Mouse (Mus musculus) spleen, adult 2 months (tissue): ENCODE results near the gene Sema3a. TPM values are rescaled to one million over a fixed set of nuclear protein-coding genes. Genes with fewer than 3 reads are reported as not detected.

Experiments used
- DNase-seq, 2 experiments: peaks; one replicate each; pipeline versions ENCODE4 v3.0.0 to v3.0.0-alpha.2; 2012 to 2021; ENCODE audit warnings: low spot score in 2 of 2, low read depth in 1 of 2
- H3K27ac ChIP-seq: fragments of 200-500 bp; 2 replicates; pipeline ENCODE4 v1.5.1; 2012; ENCODE audit warnings: low read length, inconsistent platforms; ENCODE audit not compliant: insufficient read depth
- H3K27me3 ChIP-seq: fragments of 200-500 bp; 2 replicates; pipeline ENCODE4 v1.6.1; 2012; ENCODE audit warnings: mild to moderate bottlenecking, moderate library complexity, low read length, inconsistent platforms; ENCODE audit not compliant: control insufficient read depth, insufficient read depth
- H3K36me3 ChIP-seq: fragments of 200-500 bp; 2 replicates; pipeline ENCODE4 v1.6.1; 2012; ENCODE audit warnings: mild to moderate bottlenecking, low read length, inconsistent platforms; ENCODE audit not compliant: control insufficient read depth, insufficient read depth
- H3K4me1 ChIP-seq: fragments of 200-500 bp; 2 replicates; pipeline ENCODE4 v1.6.1; 2011; ENCODE audit warnings: inconsistent platforms; ENCODE audit not compliant: control insufficient read depth, insufficient read depth, insufficient read length
- H3K4me3 ChIP-seq: fragments of 200-500 bp; 2 replicates; pipeline ENCODE4 v1.5.1; 2011; ENCODE audit warnings: mild to moderate bottlenecking, inconsistent platforms; ENCODE audit not compliant: insufficient read depth, insufficient read length; ENCODE audit errors: extremely low read depth
- CTCF ChIP-seq: fragments of 200-500 bp; IDR thresholded peaks from 2 replicates; pipeline ENCODE4 v1.5.1; 2011; ENCODE audit warnings: mild to moderate bottlenecking, inconsistent platforms; ENCODE audit not compliant: insufficient read depth, insufficient read length, insufficient replicate concordance; ENCODE audit errors: extremely low read depth
- POLR2A ChIP-seq: fragments of 200-500 bp; IDR thresholded peaks from 2 replicates; pipeline ENCODE4 v1.6.1; 2011; ENCODE audit warnings: low read depth, low read length, inconsistent platforms
- WGBS: fragments of 180-500 bp; shearing (Covaris S2); methylation state at CpG from one replicate; pipeline ENCODE4 v1.1.7; 2018; 5-methylcytosine and 5-hydroxymethylcytosine counted together
- polyA plus RNA-seq: library from polyadenylated mRNA; depleted of rRNA; stranded (reverse); fragments of >200 nt; gene quantifications from 2 replicates; pipeline ENCODE4 v1.2.3, GENCODE M21; 2012

Gene Sema3a
- polyA plus RNA-seq, 1 experiment = 2.4 TPM

DNA sequence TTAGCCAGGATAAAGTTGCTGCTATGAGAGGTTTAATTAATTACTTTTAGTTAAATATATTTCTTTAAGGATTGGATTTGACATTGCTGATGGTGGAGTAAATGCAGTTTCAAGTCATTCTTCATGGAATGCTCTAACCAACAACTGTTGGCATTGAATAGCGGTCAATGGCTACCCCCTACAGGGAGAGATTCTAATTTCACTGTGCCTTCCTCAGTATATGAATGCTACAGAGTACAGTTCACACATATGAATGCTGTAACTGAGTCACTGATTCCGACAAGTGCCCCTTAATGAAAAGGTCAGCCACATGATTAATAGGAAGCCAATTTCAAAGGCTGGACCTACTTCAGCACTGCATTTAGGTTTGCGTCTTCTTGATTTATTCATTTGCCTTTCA, 1.9 kb downstream of the Sema3a start:
- DNase-seq = no peak
- TF ChIP-seq CTCF (no peak), POLR2A (no peak)
- no peaks in the 10 kb centered on the region for H3K36me3 ChIP-seq
- no peak overlapping the region for H3K4me3 ChIP-seq
- H3K27me3 ChIP-seq = no peaks in the 10 kb centered on the region
- H3K4me1 ChIP-seq = no peaks in the 10 kb centered on the region
- H3K27ac ChIP-seq = no peak overlapping the region
- WGBS = 91% methylated on average over 3 of the region's 3 CpGs

DNA sequence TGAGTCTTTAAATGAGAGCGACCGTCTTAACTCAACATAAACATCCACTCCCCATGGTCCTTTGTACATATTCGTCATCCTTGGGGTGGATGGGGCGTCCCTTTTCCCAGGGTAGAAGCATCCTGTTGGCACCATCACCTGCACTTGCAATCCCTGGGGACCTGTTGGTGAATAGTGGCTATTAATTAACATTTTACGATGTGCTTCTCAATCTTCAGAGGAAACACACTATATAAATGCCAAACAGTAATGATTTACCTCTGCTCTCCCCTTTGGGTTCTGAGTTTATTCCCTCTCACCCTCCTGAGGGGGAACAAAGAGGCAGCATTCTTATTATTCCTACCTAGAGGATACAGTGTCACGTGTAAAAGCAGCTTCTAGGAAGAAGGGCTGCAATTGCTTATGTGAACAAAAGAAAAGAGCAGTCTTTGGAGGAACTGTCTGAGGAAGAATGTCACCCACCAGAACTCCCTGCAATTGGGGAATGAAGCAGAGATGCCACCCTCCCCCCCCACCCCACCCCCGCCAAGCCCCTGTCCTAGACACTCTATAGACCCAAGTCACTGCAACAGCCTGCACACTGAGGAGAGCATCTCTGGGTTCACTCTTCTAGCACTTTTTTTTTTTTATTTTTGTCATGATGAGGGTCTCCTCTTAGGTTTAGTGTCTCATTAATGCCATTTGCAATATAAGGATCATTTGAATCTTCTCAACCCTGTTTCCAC, 19.7 kb downstream of the Sema3a start:
- no peak for TF ChIP-seq CTCF
- TF ChIP-seq POLR2A = no peak
- DNase-seq = no peak
- Histone ChIP-seq H3K27ac (no peak overlapping the region), H3K27me3 (no peaks in the 10 kb centered on the region), H3K36me3 (no peaks in the 10 kb centered on the region), H3K4me1 (no peaks in the 10 kb centered on the region), H3K4me3 (no peak overlapping the region)
- WGBS = 62% methylated on average over 7 of the region's 7 CpGs

DNA sequence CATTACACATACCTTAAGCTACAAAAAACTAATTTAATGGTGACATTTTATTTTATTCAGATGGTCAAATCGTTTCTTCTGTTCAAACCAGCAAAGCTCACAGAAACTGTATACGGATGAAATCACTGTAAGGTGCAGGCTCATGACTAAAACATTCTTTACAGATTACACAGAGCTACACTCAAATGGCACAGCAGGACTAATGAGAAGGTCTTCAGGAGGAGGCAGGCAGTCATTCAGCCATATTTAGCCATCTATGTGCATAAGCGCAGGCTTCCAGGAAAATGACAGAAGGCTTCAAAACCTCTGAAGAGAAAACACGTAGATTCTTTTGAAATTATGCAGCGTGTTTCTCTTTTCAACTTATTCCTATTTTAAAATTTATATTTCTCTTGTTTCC, 24.7 kb downstream of the Sema3a start:
- Histone ChIP-seq H3K27me3 (no peaks in the 10 kb centered on the region), H3K36me3 (no peaks in the 10 kb centered on the region), H3K4me3 (no peak overlapping the region), H3K4me1 (no peaks in the 10 kb centered on the region), H3K27ac (no peak overlapping the region)
- TF ChIP-seq POLR2A = no peak
- no peak for TF ChIP-seq CTCF
- DNase-seq = no peak
- WGBS = 89% methylated on average over 5 of the region's 5 CpGs

DNA sequence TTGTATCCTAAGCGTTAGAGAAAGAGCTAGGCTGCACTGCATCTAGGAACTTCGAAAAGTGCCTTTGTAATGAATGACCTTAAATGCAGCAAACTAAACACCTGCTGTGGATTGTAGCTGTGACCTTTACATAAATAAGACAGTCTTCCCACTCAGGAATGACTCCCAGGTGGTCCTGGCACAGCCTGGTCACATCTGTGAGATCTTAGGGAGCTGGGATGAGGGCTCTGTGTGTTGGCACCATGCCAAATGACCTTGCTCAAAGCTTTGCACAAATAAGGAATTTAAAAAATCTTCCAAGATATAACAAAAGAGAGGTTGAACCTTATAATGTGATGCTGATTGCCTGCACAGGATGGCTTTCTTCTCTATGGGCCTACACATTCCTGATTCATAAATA, 25.8 kb downstream of the Sema3a start:
- Histone ChIP-seq H3K36me3 (no peaks in the 10 kb centered on the region), H3K27me3 (no peaks in the 10 kb centered on the region), H3K4me3 (no peak overlapping the region), H3K27ac (no peak overlapping the region), H3K4me1 (no peaks in the 10 kb centered on the region)
- TF ChIP-seq POLR2A (no peak), CTCF (no peak)
- no peak for DNase-seq
- 87% methylated on average over 2 of the region's 2 CpGs for WGBS

GRCm38 (mm10) chr5:13157761-13158612, 32.8 kb downstream of the Sema3a start:
- Histone ChIP-seq H3K27me3 (no peaks in the 10 kb centered on the region), H3K4me3 (no peak overlapping the region), H3K27ac (no peak overlapping the region), H3K4me1 (no peaks in the 10 kb centered on the region), H3K36me3 (no peaks in the 10 kb centered on the region)
- no peak for TF ChIP-seq CTCF
- 74% methylated on average over 5 of the region's 5 CpGs for WGBS
- no peak for DNase-seq

DNA sequence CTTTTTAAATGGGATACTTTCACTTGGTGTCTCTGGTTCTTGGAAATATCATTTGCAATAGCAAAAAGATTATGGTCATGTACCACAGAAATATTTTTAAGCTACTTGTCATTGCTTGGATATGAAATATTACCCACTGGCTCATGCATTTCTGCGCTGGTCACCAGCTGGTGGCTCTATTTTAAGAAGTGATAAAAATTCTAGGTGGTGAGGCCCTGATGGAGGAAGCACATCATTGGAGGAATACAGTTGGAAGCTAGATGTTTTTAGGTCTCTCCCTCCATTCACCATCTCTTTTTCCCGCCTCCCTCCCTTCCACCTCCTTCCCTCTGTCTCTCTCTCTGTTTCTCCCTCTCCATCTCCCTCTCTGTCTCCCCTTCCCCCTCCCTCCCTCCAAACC, 57.0 kb downstream of the Sema3a start:
- Histone ChIP-seq H3K27ac (no peak overlapping the region), H3K4me1 (no peaks in the 10 kb centered on the region), H3K36me3 (no peaks in the 10 kb centered on the region), H3K27me3 (no peaks in the 10 kb centered on the region), H3K4me3 (no peak overlapping the region)
- DNase-seq = no peak
- TF ChIP-seq CTCF (no peak), POLR2A (no peak)
- 73% methylated on average over 2 of the region's 2 CpGs for WGBS

- Histone ChIP-seq H3K27ac (no peak overlapping the region), H3K36me3 (no peaks in the 10 kb centered on the region), H3K4me1 (no peaks in the 10 kb centered on the region), H3K4me3 (no peak overlapping the region), H3K27me3 (no peaks in the 10 kb centered on the region)
- WGBS = 52% methylated on average over 3 of the region's 3 CpGs
- DNase-seq = no peak
- TF ChIP-seq POLR2A (no peak), CTCF (no peak)
Observed at GRCm38 (mm10) chr5:13197886-13198285, 72.7 kb downstream of the Sema3a start.
